Mouse (Mus musculus): ENCODE results near the gene Gabarap.

- TF ChIP-seq CTCF (IDR thresholded peaks at IDR 0.05; ENCODE audit: insufficient read depth, low read depth, low read length): no peak
- no peak for TF ChIP-seq POLR2A (IDR thresholded peaks at IDR 0.05; ENCODE audit: insufficient read depth, low read depth, low read length)
These were observed 49.2 kb downstream of the Gabarap start for GRCm38 (mm10) chr11:70040184-70040583.

Data from olfactory bulb, adult 2 months (tissue).